Mouse (Mus musculus): ENCODE results near the gene Fam129a. TPM values are rescaled to one million over a fixed set of nuclear protein-coding genes. Genes with fewer than 3 reads are reported as not detected.
A peak's percentile ranks its signal among the peaks of the same experiment; 100 is the strongest.

The Fam129a gene
- total RNA-seq, 2 experiments from 2014 or later = 1.9 to 2.1 TPM

DNA sequence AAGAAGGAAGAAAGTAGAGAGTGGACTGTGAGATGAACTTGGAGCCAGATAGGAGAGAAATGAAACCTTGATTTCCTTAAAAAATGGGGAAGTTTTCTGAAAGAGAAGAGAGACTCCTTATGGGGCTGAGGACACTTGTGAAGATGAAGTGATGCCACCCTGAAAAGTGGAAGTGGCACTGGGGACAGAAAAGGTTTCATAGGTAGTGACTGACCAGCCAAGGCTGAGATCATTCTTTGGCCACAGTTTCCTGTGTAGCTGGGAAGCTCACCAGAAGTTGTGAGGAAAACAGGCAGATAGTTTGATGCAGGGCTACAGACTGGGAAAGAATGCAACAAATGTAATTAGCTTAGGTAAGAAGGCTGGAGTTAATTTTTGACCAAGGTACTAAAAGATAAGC, 49.7 kb downstream of the Fam129a start:
- DNase-seq (ENCODE audit: low spot score in 2 of 2) = no peak
- intact Hi-C loops (cut with DNase I) = no loop called here

DNA sequence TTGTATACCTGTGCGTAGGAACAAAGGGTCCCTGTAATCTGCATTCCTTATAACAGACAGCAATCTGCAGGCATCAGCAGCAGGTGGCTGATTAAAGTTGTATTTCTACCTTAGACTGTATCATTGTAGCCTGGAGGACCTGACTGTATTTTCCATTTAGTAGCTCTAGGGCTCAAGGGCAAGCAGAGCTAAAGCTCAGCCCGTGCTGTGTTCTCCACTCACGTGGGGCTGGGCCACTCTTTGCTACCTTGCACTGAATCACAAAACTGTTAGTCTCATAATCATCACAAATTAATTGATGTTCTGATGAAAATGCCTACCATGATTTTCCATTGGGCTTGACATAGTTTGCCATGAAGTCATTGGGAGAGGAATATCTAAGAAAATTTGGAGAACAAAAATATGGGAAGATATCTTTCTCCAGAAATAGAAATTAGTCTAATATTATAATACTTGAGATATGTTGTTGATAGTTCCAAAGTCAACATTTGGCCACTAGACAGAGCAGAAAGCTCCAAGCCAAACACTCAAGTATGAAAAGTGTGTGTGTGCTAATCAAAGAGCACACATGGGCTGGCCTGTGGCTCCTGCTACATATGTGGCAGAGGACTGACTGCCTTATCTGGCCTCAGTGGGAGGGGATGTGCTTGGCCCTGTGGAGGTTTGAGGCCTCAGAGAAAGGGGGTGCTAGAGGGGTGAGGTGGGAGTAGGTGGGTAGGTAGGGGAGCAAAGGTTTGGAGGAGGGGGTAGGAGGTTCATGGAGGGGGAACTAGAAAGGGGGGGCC, 53.6 kb downstream of the Fam129a start:
- intact Hi-C loops (cut with DNase I) = no loop called here
- no peak for DNase-seq (ENCODE audit: low spot score in 2 of 2)

DNA sequence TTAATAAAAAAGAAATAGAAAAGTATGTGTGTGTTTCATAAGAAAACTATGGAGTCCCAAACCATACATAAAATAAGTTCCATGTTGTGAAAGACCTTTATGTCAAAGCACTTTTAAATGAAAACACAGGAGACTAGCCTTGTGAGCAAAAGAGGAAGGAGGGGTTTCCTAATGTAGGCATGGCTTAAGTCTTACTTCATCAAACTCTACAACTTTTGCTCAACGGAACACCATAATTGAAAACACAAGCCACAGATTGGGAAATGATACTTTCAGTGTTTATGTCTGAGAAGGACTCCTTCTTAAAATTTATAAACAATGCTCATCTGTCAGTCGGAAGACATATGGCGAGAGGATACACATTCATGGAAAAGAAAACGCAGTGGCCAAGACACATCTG, 54.3 kb downstream of the Fam129a start:
- intact Hi-C loops (cut with DNase I) = no loop called here
- DNase-seq (ENCODE audit: low spot score in 2 of 2) = no peak

DNA sequence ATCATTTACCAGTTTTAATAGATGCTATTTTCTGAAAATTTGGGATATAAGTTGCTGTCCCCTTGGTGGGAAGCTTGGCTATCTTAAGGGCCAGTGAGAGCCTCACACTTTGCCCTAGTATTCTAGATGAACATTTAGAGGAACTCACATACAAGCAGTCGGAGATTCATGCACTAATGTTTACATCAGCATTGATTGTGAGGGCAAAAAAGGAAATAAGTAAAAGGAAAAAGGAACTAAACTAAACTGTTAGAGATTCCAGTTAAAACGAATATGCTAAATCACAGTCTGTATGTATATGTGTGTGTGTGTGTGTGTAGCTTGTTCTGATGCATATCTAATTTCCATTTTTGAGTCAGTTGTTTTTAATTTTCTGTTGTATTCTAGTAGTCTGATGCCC, 54.7 kb downstream of the Fam129a start:
- DNase-seq (ENCODE audit: low spot score in 2 of 2) = no peak

DNA sequence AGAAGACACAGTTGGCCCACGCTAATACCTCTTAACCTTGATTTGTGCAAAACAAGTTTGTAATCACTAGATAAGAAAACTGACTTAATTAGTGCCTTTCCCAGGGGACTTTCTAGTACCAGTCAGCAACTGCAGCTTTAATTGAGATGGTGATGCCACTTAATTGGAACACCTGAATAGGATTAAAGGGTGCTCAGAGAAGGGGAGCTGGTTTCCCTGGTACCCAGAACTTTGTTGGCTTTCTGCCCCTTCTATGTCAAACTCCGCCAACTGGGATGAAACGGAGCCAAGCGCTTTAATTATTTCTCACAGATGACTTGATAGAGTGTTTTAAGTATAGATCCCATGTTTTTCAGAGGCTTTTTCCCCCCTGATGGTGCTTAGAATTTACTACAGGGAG, 55.6 kb downstream of the Fam129a start:
- intact Hi-C loops (cut with DNase I) = no loop called here
- DNase-seq (ENCODE audit: low spot score in 2 of 2) = no peak

More for the DNA sequence above, 54.7 kb downstream of the Fam129a start:
- intact Hi-C loops (cut with DNase I) = no loop called here

DNA sequence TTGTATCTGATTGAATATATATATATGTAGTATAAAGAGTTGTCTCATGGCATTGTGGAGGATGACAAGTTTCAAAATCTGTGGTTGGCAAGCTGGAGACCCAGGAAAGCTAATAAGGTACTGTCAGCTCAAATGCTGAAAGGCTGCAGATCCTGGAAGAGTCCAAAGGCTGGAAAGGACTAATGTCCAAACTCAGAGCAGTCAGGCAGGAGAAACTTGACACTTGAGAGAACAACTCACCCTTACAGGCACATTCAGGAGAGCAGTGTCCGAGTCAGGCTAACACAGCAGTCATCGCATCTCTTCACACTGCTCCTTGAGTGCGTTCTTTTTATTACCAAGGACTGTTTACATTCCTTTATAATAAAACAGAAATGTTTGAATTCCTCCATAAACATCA, 56.2 kb downstream of the Fam129a start:
- intact Hi-C loops (cut with DNase I) = no loop called here
- DNase-seq (ENCODE audit: low spot score in 2 of 2) = no peak

DNA sequence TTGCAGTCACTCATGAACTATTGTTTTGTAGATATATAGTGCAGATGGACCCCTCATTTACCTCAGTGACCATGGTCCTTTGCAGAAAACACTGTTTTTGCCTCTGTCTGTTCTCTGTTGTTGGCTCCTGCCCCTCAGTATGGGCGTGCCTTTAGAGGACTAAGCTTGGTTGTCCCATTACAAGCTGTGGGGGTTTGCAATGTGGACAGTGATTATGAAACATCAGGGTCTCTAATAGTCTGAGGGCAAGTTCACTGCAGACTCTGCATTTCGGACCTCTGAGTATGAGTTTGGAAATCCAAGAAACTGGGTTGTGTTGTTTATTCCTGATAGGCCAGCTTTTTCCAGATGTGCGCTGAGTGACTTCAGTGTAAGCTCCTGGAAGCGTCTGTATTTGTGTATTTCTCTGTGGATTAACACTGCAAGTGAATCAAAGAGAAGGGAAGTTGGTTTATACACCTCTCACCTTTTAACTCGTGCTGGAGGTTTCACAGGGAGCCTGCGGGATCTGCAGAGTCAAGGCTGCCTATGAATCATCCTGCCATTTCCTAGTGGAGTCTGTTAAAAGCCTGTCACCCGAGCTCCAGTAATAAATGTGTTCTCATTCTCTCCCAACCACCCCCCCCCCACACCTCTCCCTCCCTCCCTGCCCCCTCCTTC, 58.7 kb downstream of the Fam129a start:
- DNase-seq (ENCODE audit: low spot score in 2 of 2) = no peak
- intact Hi-C loops (cut with DNase I) = no loop called here

DNA sequence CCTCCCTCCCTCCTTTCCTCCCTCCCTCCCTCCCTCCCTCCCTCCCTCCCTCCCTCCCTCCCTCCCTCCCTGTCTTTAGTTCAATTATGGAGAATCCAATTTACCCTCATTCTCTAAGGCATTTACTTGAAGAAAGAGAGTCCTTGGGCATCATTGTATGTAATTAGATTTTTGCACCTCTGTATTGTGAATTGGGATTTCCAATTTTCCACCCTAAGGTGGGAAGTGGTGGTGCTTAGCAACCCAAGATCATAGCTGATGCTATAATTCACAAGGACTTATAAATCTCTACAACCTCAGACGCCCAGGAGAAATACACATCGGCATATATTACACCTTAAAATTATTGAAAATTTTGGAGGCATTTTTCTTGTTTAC, 59.3 kb downstream of the Fam129a start:
- intact Hi-C loops (cut with DNase I) = no loop called here
- no peak for DNase-seq (ENCODE audit: low spot score in 2 of 2)

DNA sequence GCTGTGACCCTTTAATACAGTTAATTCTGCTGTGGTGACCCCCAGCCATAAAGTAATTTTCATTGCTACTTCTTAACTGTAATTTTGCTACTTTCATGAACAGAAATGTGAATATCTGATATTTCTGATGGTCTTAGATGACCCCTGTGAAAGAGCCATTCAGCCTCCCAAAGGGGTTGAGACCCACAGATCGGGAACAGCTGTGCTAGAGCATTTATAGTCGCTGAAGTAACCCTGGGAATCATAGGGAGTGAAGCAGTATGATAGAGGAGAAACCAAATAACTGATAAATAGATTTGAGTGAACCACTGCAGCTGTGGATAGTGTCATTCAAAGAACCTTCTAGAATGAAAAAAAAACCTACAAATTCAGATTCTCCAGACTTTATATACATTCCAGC, 60.1 kb downstream of the Fam129a start:
- intact Hi-C loops (cut with DNase I) = no loop called here

DNA sequence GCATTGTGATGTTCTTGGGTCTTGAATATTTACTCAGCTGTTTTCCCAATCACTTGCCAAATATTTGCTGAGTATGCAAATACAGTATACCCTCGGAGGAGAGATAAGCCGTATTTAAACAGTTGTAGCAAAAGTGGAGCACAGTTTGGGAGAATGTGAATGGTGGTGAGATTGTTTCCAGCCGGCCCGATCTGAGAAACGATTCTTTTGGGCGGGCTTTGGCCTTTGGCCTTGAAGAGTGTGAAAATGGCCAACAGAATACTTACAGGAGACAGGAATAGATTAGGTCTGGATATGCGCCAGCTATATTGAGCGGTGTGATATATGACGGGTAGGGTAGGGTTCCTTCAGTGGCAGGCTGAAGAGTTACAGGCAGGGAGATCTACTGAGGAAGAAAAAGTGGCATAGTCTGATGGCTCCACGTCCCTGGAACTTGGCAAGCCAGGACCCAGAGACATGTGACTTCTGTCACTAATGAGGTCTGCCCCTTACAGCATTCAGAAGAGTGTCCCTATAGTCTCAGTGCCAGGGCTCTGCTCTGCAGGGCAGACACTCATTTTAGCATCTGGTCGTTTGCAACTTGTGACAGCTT, 60.8 kb downstream of the Fam129a start:
- no peak for DNase-seq (ENCODE audit: low spot score in 2 of 2)
- intact Hi-C loops (cut with DNase I) = no loop called here

More for the DNA sequence above, 60.1 kb downstream of the Fam129a start:
- no peak for DNase-seq (ENCODE audit: low spot score in 2 of 2)

DNA sequence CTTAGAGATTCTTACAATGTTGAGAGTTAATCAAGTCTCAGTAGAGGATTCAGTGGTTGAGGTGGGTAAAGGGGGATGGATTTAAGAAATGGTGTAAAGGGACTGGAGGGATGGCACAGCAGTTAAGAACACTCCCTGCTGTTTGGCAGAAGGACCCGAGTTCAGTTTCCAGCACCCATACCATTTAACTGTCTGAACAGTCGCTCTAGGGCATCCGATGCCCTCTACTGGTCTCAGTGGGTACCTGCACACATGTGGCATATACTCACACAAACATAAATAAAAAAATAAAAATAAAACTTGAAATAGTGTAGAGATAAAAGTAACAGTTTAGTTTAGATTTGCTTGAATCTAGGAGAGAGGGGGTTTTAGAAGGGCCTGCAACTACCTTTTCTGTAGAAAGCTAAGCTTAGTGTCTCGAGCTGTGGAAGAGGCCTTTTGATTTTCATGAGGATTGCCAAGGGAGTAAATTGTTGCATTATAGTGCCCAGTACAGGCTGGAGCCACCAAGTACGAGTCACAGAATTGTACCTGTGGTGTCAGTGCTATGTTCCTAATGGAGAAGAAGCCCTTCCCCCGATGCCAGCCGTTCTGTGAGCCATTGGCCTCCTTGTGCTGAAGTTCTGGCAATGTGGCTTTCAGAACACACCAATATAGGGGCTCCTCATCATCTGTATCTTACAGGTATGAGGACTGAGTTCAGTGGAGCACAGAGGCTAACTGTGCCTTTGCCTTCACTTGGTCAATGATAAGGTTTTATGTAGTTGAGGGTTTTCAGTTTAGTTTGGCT, 61.8 kb downstream of the Fam129a start:
- intact Hi-C loops (cut with DNase I) = no loop called here
- no peak for DNase-seq (ENCODE audit: low spot score in 2 of 2)

DNA sequence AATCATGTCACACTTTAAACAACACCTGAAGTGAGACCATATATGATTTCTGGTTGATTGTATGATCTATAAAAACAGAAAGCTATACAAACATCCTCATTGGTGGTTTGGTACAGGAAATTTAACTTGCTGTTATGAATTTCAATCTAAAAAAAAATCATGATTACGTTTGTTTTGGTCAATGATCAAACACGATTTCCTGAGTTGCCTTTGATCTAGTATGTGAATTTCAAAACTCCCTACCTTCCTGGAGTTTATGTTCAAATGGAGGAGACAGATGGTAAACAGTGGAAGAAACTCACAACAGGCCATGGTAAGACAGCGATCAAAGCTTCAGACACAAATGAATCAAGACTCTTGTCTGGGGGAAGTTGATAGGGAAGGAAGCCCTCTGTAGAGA, 65.7 kb downstream of the Fam129a start:
- intact Hi-C loops (cut with DNase I) = no loop called here

DNA sequence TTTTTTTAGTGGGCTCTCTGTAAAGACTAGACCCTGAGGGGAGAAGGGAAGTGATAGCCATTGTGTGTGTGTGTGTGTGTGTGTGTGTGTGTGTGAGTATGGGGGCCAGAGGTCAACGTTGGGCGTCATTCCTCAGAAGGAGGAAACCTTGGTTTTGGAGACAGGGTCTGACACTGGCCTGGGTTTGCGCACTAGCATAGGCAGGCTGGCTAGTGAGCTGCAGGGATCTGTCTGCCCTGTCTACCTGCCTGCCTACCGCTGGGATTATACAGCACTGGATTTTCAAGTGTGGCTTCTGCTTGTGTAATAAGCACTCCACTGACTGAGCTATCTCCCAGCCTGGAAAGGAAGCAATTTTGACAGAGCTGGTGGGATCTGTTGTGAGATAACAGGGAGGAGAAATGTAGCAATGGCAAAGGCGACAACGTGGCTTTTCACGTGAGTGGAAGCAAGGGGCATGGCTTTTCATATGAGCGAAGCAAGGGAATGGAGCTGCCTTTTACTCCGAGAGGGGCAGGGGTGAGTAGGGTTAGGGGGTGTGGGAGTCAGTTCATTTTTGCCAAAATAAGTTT, 66.5 kb downstream of the Fam129a start:
- intact Hi-C loops (cut with DNase I) = no loop called here
- no peak for DNase-seq (ENCODE audit: low spot score in 2 of 2)

More for the DNA sequence above, 65.7 kb downstream of the Fam129a start:
- no peak for DNase-seq (ENCODE audit: low spot score in 2 of 2)

DNA sequence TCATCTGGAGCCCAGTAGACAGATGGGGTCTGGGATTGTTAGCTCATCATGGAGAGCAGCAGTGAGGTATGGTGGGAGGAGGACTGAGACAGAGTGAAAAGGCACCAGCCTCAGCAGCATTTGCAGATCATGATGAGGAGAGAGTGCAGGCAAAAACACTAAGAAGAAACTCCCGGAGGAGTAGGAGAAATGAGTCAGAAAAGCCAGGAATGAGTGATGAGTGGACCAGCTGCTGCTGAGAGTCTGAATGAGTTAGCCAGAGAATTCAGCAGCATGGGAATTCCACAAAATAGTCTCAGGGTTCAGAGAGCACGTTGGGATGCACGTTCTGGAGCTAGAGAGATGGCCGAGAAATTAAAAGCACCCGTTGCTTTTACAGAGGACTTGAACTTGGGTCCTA, 67.4 kb downstream of the Fam129a start:
- DNase-seq (ENCODE audit: low spot score in 2 of 2) = peak in 1 of 2 experiments; percentile 53
- intact Hi-C loops (cut with DNase I) = no loop called here

DNA sequence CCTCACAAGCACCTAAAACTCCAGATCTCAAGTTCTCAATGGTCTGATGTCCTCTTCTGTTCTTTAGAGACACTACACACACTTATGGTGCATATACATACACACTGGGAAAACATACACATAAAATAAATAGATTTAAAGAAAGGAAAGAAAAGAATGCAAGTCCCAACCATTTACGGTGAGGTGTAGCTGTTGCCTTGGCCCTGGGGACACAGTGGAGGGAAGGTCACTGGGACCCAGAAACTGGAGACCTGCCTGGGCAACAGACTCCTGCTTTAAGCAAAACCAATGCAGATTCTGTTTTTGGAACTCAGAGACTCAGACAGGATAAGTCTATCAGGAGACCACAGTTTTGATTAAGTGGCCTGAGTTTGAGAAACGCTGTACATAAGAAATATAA, 67.8 kb downstream of the Fam129a start:
- DNase-seq (ENCODE audit: low spot score in 2 of 2) = no peak
- intact Hi-C loops (cut with DNase I) = no loop called here

DNA sequence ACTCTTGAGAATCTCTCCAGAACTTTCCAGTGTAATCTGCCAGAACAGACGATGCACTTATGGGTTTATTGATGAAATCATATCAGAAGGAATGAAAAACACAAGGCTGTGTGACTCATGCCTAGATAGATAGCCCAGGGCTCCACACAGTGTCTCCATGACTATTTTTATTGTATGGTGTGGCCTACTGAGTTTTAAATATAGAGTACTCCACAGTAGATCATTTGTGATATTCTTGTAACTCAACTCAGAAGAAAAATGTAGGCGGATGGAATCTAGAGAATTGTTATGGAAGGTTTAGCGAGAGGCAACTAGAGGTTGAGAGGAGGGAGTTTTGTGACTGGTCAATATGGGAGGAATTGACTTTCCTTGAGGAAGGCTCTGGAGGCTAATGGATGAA, 75.4 kb downstream of the Fam129a start:
- intact Hi-C loops (cut with DNase I) = no loop called here
- peak in 1 of 2 experiments; percentile 15 for DNase-seq (ENCODE audit: low spot score in 2 of 2)

DNA sequence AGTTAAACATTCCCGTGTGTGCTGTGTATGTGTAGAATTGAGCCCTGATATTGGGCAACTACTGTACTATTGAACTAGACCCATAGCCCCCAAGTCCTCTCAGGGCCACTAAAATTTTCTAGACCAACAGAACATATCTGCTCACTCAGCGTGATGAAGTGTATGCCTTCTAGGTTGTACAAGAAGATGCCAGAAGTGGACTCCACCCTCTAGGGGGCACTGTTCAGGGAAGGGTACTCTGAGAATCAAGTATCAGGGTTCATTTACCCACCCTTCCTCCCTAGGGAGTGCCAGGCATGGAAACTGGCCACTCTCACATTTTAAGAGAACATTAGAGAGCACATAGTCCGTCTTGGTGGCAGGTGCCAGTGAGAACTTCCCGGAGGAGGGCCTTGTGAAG, 77.1 kb downstream of the Fam129a start:
- intact Hi-C loops (cut with DNase I) = no loop called here
- DNase-seq (ENCODE audit: low spot score in 2 of 2) = no peak

DNA sequence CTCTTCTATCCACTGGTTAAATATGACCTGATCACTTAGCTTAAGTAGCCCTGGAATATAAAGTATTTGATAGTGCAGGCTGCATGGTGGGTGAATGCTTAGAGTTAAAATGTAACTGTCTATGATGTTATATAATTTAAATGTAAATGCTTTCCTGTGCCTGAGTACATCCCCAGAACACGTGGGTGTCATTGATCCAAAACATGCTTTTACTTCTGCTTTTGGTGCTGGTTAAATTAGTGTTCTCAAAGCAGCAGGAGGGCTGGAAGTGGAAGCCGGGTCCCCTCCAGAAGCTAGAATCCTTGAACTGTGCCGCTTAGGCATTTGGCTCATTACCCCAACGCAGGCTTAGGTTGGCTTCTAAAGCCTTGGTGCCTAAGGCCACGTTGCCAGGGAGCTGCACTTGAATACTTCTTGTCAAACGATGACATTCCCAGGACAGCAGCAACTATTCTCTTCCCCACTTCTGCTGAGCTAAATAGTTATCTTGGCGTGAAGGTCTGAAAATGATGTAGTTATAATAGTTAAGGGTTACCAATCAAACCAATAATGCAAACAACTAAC, 86.1 kb downstream of the Fam129a start:
- peak in 1 of 2 experiments; percentile 44 for DNase-seq (ENCODE audit: low spot score in 2 of 2)
- intact Hi-C loops (cut with DNase I) = no loop called here

DNA sequence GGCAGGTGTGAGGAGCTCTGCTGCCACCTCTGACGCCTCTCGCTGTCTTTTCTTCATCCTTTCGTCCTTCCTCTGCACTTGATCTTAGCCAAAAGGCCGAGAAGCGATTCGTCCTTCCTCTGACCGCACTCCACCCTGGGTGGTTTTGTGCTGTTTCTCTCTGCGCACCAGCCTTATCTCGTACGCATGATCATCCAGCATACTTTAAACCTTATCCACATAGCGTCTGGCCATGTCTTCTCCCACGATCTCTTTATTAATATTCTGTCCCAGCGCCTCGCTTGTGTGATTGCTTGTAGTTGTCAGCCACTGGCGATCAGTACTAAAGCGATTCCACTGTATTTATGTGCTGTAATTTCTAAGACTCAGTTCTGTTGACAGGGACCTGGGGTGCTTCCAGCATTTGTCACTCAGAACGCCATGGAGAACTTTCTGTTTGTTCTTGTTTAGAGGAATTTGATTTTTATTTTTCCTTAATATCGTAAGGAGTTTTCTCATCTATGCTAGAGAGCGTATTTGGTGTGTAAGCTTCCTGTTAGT, 87.4 kb downstream of the Fam129a start:
- intact Hi-C loops (cut with DNase I) = no loop called here
- DNase-seq (ENCODE audit: low spot score in 2 of 2) = no peak

All from left cerebral cortex, postnatal 25 days (tissue).